Mouse (Mus musculus): ENCODE results near the gene Smad3.

Gene Smad3

GRCm38 (mm10) chr9:63658970-63659371, 98.8 kb downstream of the Smad3 start:
- no peak for DNase-seq

GRCm38 (mm10) chr9:63658436-63658835, 99.4 kb downstream of the Smad3 start:
- DNase-seq, result no peak

GRCm38 (mm10) chr9:63657167-63657566, 100.6 kb downstream of the Smad3 start:
- no peak for DNase-seq

GRCm38 (mm10) chr9:63655092-63655491, 102.7 kb downstream of the Smad3 start:
- no peak for DNase-seq

- DNase-seq, result no peak
These were observed 103.2 kb downstream of the Smad3 start for GRCm38 (mm10) chr9:63654575-63654974.

GRCm38 (mm10) chr9:63653666-63654065, 104.1 kb downstream of the Smad3 start:
- DNase-seq, result no peak

DNA sequence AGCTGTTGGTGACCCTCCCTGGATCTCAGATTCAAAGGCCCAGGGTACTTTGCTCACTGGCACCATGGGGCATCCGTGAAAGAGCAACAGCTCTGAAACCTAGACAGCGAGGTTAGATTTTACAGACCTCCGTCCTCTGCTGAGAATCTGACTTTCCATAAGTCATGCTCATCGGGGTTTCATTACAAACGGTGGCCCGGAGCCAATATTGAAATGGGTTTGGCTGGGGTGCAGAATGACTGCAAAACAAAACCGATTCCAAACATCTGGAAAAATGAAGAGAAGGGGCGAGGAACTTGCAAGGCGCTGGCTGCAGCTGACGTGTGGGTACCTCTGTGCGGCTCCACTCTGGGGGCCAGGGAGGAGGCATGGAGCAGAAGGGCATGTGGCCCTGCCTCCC, 106.2 kb downstream of the Smad3 start:
- DNase-seq, result no peak

DNA sequence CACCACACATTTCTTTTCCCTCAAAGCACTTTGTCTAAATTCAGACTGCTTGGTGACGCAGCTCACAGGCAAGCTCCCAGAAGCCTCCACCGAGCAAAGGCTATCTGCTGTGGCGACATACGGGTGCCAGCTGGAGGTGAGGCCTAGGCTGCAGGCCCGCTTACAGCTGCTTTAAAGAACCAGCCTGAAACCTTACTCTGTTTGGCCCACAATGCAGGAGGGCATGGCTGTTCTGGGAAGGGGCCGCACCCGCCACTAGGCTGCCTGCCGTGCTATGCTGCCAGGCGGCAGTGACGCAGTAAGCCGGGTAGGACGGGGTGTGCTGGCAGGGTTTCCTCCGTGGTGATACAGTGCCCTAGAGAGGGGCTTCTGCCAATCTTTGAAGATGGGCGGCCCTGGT, 106.9 kb downstream of the Smad3 start:
- DNase-seq, result no peak

DNA sequence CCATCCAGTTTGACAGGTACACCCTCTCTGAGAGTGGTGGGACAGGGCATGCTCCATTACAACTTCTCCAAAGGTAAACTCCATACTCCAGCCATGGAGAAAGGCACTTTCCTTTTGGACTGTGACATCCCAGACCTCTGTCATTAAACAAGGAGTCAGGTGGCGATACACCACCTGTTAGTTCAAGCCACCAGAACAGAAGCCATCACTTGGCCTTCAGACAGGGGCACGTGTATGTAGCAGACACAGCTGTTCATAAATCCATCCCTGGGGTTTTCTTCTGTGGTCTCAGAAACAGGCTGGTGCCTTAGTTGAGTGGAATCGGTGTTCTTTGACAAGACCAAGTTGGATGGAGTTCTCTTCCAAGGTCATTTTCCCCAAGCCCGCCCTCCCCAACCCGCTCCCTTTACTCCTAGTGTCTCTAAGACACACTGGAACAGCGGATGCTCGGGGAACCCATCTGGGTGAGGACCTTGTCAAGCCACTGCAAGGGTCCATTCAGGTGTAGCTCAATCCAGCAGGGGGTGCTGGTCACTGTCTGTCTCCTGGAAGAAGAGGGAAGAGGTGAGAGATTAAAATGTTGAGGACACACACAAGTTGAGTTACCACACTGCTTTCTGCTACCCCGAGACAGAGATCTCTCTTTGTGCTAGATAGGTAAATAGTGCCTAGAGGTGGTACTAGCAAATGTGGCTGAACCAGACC, 107.8 kb downstream of the Smad3 start:
- DNase-seq, result peak; percentile 32

DNA sequence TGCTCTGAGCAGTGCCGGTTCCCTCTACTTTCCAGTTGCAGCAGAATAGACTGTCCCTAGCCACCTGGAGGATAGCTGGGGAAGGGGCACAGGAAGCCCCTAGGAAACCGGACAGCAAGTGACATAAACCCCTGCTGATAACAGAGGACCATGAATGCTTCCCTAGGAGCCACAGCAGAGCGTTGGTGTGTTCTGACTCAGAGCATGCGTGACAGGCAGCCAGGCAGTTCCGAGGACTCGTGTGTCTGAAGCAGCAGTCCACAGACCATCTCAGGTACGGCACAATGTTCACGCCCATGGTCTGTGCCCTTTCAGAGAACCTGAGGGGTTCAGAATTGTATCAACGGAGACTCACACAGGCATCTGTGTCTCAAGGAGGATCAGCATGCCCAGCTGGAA, 109.3 kb downstream of the Smad3 start:
- DNase-seq, result no peak

DNA sequence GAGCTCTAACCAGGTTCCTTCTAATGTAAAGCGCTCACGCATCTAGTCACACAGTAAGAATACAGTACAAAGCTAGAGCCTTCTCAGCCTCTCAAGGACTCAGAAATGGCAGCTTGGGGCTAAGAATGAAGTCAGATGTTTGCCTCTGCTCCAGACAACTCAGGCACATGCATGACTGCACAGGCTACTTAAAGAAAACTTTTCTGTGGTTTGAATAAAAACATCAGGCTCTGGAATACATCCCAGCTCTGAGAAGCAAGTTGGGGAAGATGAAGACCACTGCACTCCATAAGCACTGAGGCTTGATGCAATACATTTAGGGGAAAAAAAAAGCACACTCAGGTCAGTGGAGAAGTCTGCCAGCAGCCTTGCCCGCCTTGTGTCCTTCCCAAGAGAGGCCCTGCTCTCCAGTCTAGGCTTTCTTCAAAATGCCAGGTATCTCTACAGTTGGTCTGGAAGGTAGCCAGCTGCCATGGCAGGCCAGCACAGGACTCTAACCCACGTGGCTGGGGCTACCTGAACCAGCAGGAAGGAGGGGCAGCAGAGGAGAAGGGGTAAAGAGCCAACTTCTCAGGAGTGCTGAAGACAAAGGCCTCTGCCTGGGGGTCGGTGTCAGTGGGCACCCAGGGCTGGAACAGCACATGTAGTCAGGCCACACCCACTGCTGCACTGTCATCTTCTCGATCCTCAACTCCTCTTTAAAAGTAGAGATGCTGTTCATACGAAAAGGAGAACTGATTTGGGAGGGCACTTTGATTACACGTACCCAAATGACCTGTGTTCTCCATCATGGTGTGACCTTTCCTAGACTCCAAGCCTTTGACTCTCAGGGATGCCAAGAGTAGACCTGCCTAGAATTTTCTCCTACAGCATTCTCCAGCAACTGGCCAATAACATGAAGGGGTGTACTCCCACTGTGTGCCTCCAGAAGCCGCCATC, 109.9 kb downstream of the Smad3 start:
- no peak for DNase-seq

DNA sequence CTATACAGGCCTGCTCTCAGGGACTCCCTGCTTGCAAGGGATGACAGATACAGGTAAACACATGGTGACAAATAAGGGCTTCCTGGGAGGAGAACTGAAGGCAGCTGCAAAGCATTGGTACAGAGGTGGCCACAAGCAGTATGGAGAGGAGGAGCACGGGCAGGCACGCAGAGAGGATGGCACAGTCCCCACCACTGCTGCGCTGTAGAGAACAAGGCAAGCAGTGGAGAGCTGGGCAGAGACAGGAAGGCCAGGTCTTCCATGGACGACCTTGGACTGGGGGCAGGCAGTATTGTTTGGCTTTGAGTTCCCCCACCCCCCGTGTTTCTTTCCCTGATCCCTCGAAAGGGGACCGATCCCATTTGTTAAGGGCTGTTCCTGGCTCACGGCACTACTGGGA, 112.7 kb downstream of the Smad3 start:
- no peak for DNase-seq

DNA sequence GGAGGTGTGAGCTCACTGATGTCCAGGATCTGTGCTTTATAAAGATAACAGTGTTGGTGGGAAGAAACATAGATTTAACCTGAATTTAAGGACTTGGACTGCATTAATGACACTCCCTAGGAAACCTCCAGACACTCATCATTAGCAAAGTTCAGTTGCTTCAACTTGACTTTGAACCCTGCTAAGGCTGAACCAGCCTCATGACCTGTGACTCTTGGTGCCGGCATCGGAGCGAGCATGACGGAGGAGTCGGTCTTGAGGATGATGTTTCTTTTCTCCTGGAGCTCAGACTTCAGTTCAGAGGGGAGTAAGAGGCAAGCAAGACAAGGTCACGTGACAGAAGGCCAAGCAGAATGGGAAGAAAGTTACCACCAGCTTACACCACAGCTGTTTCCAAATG, 113.8 kb downstream of the Smad3 start:
- DNase-seq, result no peak

DNA sequence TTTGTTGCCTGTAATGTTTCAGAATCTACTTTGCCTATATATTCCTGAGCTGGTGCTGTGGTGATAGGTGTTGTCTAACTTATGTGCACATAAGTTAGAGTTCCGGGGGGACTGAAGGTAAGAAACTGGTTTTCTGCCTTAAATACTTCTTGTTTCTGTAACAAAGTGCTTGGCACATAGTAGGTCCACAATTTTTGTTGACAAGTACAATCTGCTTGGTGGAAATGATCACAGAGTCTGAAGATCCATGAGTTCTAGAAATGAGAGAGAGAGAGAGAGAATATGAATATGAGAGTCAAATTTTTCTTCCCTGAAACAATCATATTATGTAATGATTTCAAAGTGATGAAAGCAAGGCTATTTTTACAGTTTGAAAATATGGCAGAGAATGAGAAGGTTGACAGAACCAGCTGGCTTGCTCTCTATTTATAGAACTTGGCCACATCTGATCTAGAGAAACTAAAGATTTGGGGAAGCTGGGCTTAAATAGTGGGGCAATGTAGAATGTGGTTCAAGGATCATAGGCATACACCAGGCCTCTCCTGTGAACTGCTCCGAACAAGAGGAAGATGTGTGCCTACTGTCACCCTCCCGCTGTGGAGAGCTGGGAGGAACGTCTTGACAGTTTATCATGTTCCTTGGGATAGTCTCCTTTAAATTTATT, 115.7 kb downstream of the Smad3 start:
- no peak for DNase-seq

DNA sequence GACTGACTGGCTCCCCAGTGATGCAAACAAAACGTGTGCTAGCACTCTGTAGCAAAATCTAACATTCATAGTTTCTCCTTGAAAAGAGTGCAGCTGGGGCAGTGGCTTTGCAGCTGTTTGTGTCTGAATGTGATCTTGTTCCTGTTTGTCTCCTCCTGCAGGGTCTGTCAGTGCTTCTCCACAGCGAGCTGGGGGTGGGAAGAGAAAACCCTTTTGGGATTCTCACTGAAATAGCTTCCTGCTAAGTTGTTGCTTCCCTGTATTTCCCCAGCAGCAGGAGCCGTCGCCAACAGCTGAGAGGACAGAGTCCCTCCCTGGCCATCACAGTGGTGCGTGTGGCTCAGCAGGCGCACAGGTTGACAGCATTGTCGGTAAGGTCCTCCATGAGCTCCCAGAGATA, 121.7 kb downstream of the Smad3 start:
- DNase-seq, result no peak

DNA sequence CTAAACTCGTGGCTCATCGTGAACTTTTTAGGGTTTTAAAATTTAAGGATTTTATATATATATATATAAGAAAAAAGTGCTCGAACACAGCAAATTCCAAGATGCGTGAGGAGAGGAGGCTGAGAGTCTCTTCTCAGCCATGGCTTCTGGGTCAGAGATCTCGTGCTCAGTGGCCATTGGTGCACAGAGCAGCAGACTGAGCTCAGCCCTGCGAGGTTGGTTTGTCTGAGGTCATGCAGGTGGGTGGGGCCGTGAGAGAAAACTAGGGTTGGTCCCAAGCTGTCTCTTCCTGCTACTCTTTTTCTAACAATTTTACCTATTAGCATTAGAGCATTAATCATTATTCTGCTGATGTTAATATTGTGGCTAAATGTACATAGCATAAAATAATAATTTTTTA, 124.5 kb downstream of the Smad3 start:
- DNase-seq, result no peak

DNA sequence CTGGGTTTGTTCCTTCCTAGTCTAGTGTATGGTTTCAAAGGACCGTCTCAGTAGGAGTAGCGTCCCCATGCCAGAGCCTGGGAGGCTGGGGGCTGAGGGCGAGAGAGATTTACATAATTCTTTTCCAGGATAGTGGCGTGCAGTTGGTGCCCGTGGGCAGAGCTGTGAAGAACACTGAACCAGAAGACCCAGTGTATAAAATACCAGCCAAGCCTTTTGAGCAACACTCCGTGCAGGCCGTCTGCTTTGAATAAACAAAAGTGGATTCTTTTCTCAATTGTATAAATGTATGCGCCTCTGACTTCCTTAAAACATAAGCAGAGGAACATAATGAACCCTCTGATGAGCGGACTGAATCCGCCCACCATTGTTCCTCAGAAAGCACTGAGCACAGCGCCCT, 124.9 kb downstream of the Smad3 start:
- no peak for DNase-seq

DNA sequence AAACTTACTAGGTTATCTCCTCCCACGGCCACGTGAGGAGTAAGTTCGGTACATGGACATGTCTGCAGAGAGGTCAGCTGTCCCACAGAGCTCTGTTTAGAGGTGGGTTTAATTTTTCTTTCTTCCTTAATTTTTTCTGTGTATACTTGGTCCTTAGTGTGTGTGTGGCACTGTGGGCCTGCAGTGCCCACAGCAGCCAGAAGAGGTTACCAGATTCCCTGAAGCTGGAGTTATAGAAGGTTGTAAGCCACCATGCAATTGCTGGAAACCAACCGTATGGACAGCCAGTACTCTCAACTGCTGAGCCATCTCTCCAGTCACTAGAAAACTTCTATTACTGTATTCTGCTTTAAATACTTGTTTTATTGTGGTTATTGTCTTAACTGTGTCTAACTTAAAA, 125.7 kb downstream of the Smad3 start:
- DNase-seq, result no peak

DNA sequence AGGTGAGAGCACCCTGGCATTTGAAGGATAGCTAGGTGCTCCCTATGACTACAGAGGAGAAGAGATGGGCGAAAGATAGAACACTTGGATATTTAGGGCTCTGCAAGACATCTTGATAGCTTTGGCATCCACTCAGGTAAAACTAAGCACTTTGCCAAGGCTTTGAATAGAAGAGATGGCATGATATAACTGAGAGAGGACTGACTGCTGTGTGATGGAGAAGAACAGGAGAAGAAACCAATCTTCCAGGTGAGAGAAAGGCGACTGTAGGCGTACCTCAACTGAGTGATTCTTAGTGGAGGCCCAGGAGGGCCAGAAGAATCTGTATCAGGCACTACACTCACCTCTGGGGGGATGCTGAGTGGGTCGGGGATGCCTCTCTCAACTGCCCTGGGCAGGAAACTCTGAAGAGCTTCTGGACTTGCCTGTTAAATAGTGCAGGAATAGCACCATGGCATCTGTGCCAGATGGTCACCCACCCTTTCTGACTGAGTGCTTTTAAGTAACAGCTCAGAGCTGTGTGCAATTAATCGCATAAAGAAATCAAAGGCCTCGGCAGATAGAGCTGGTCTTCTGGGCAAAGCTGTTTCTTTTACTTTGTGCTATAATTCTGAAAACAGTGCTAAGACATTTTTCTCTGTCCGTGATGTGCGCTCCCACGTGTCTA, 132.6 kb downstream of the Smad3 start:
- DNase-seq, result no peak

GRCm38 (mm10) chr9:63623895-63624569, 133.8 kb downstream of the Smad3 start:
- DNase-seq, result no peak

DNA sequence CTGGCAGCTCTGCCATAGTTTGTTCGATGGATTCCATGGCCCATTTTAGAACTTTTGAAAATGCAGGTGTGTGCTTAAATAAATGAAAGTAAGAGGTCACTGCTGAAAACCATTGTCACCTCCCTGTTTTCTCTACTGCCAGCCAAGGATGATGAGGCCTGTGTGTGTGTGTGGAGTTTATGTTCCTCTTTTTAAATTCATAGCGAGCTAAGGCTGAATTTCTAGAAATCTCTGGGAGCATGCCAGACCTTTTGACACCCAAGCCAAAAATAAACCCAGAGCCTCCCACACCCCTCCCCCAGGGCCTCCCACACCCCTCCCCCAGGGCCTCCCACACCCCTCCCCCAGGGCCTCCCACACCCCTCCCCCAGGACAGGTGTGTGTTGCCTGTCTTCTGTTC, 139.8 kb downstream of the Smad3 start:
- DNase-seq, result no peak

Data from liver (tissue).